Mouse (Mus musculus) right cerebral cortex, postnatal 25 days (tissue): ENCODE data around the gene Pkd1.

Experiments used
- DNase-seq: peaks from one replicate; pipeline ENCODE4 v3.0.0; 2022

Gene Pkd1

GRCm38 (mm10) chr17:24645916-24646315 lies 96.3 kb downstream of the Pkd1 start:
- DNase-seq: no peak
